Mouse (Mus musculus) c-Kit-positive CD71-positive TER-119-positive erythroid progenitor cells, embryonic 14.5 days (primary cell): ENCODE measurements around the gene Dtymk.

ENCODE experiments used
- DNase-seq: peaks from one replicate; pipeline ENCODE4 v3.0.0-alpha.2; 2013; ENCODE audit warnings: low spot score

Dtymk gene

DNA sequence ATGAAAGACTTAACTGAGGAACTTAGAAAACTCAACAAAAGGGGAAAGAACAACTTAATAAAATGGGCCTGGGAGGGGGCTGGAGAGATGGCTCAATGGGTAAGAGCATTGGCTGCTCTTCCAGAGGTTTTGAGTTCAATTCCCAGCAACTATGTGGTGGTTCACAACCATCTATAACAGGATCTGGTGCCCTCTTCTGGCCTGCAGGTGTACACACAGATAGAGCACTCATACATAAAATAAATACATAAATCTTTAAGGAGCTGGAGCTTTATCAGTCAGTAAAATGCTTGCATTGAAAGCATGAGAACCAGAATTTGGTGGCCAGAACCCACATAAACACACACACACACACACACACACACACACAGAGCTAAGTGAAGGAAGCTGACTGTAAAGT lies 58.8 kb downstream of the Dtymk start:
- DNase-seq: no peak
